Mouse (Mus musculus) MEL (cell line): ENCODE results near the gene Snapc1.

ENCODE experiments used
- CTCF ChIP-seq, 3 experiments: IDR thresholded peaks in 2 of 3; conservative IDR thresholded peaks in 1 of 3; 2 replicates each; pipeline ENCODE4 v1.5.1; 2011 to 2012; ENCODE audit warnings: low read length in 3 of 3, low read depth in 2 of 3, mild to moderate bottlenecking in 2 of 3, improper control_type of control experiment in 1 of 3, inconsistent platforms in 1 of 3, mixed read lengths in 1 of 3, moderate library complexity in 1 of 3; ENCODE audit not compliant: control insufficient read depth in 1 of 3, insufficient read depth in 1 of 3, poor library complexity in 1 of 3, severe bottlenecking in 1 of 3
- EP300 ChIP-seq, 2 experiments: IDR thresholded peaks; 2 replicates each; pipeline ENCODE4 v1.6.1; 2011; ENCODE audit warnings: improper control_type of control experiment in 2 of 2, low read length in 2 of 2, low read depth in 1 of 2, mild to moderate bottlenecking in 1 of 2
- HCFC1 ChIP-seq: IDR thresholded peaks from 2 replicates; pipeline ENCODE4 v1.6.1; 2012; ENCODE audit warnings: low read depth, mild to moderate bottlenecking, inconsistent platforms, low read length, improper control_type of control experiment, moderate library complexity
- MAFK ChIP-seq: IDR thresholded peaks from 2 replicates; pipeline ENCODE4 v1.6.1; 2011; ENCODE audit warnings: low read depth, mild to moderate bottlenecking, low read length, improper control_type of control experiment, borderline replicate concordance
- MAX ChIP-seq: IDR thresholded peaks from 2 replicates; pipeline ENCODE4 v1.6.1; 2011; ENCODE audit warnings: low read length, improper control_type of control experiment
- POLR2A ChIP-seq, 2 experiments: IDR thresholded peaks; 2 replicates each; pipeline ENCODE4 v1.6.1; 2011 to 2012; ENCODE audit warnings: low read length in 2 of 2, mild to moderate bottlenecking in 2 of 2, control low read depth in 1 of 2, improper control_type of control experiment in 1 of 2, low read depth in 1 of 2, moderate library complexity in 1 of 2; ENCODE audit not compliant: control insufficient read depth in 1 of 2, insufficient read depth in 1 of 2, poor library complexity in 1 of 2
- POLR2AphosphoS5 ChIP-seq: IDR thresholded peaks from 2 replicates; pipeline ENCODE4 v1.6.1; 2012; ENCODE audit warnings: low read depth, borderline replicate concordance, mild to moderate bottlenecking, inconsistent platforms, low read length, moderate library complexity, mixed read lengths
- RAD21 ChIP-seq: IDR thresholded peaks from 2 replicates; pipeline ENCODE4 v1.6.1; 2011; ENCODE audit warnings: mild to moderate bottlenecking, low read depth, low read length, improper control_type of control experiment
- RCOR1 ChIP-seq: IDR thresholded peaks from 2 replicates; pipeline ENCODE4 v1.6.1; 2012; ENCODE audit warnings: low read depth, mild to moderate bottlenecking, inconsistent platforms, low read length, improper control_type of control experiment
- USF1 ChIP-seq: IDR thresholded peaks from 2 replicates; pipeline ENCODE4 v1.6.1; 2014; ENCODE audit warnings: low read depth, mild to moderate bottlenecking, inconsistent platforms, low read length, improper control_type of control experiment, moderate library complexity
- ZNF384 ChIP-seq: IDR thresholded peaks from 2 replicates; pipeline ENCODE4 v1.6.1; 2012; ENCODE audit warnings: low read depth, mild to moderate bottlenecking, inconsistent platforms, low read length, improper control_type of control experiment

GRCm38 (mm10) chr12:73978144-73978543 is 13.9 kb downstream of the Snapc1 start:
- TF ChIP-seq CTCF (IDR thresholded peaks at IDR 0.05 in 2 of 3, conservative IDR thresholded peaks at IDR 0.05 in 1 of 3; ENCODE audit: control insufficient read depth in 1 of 3, insufficient read depth in 1 of 3, low read depth in 2 of 3, low read length in 3 of 3, poor library complexity in 1 of 3, severe bottlenecking in 1 of 3) (no peak), POLR2A (IDR thresholded peaks at IDR 0.05; ENCODE audit: control insufficient read depth in 1 of 2, insufficient read depth in 1 of 2, low read depth in 1 of 2, low read length in 2 of 2, poor library complexity in 1 of 2) (no peak), MAX (no peak), MAFK (no peak), USF1 (no peak), POLR2AphosphoS5 (no peak), RAD21 (no peak), EP300 (IDR thresholded peaks at IDR 0.05; ENCODE audit: low read depth in 1 of 2, low read length in 2 of 2) (no peak), ZNF384 (no peak), HCFC1 (no peak), RCOR1 (no peak)
